ENCODE assay signal across 25 mouse cellular contexts in the genomic region with DNA sequence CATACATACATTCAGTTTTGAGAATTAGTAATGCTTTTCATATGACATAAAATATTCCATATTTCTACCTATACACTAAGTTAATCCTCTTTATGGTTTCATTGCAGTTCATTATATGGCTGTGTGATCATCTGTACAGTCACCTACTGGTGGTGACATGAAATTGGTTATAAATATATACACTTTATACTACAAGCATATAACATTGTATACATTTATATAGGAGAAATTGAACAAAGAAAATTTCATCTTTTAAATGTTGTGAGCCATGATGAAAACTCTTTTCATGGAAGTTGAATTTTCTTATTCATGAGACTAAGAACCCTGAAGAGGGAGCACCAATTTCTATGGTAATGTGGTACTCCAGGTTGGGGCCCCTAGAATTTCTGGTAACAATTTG. TPM values are rescaled to one million over a fixed set of nuclear protein-coding genes. Genes with fewer than 3 reads are reported as not detected.
"Had no signal": no experiment of that assay in that cellular context is flagged by ENCODE, and none has a peak within 500 bp of the region (broad histone marks: within the 10 kb centered on the region; RNA-seq: fewer than 3 reads in every experiment).

A gene (plus strand): TSS at position 301 of the 400 bp plus-strand sequence.

- H3K9me3 ChIP-seq: neural tube, embryonic 13.5 days; neural tube, embryonic 15.5 days; stomach, embryonic 15.5 days had no signal

- DNase-seq: retina, postnatal 1 day; right cerebral cortex, adult 18-20 months; right cerebral cortex, postnatal 14 days; right cerebral cortex, postnatal 25 days; right cerebral cortex, postnatal 4 days; spleen, adult 18-20 months; thymus, adult 18-20 months; thymus, adult 2 months; thymus, postnatal 14 days; thymus, postnatal 25 days; thymus, postnatal 36 days; thymus, postnatal 4 days had no signal

- H3K9ac ChIP-seq: neural tube, embryonic 13.5 days; neural tube, embryonic 15.5 days; stomach, embryonic 15.5 days had no signal

- H3K4me1 ChIP-seq: neural tube, embryonic 13.5 days; neural tube, embryonic 15.5 days; stomach, embryonic 15.5 days had no signal

- H3K27me3 ChIP-seq: neural tube, embryonic 13.5 days; neural tube, embryonic 15.5 days; stomach, embryonic 15.5 days had no signal

- H3K36me3 ChIP-seq: neural tube, embryonic 13.5 days; neural tube, embryonic 15.5 days; stomach, embryonic 15.5 days had no signal

- H3K4me2 ChIP-seq: neural tube, embryonic 13.5 days; neural tube, embryonic 15.5 days; stomach, embryonic 15.5 days had no signal

- H3K4me3 ChIP-seq: neural tube, embryonic 13.5 days; neural tube, embryonic 15.5 days; stomach, embryonic 15.5 days had no signal

- H3K27ac ChIP-seq: neural tube, embryonic 13.5 days; neural tube, embryonic 15.5 days; stomach, embryonic 15.5 days; stomach, postnatal 0 days had no signal

RNA-seq across cellular contexts. Expression of the gene that starts here (rescaled TPM):
- total RNA-seq: neutrophil, adult 5-6 weeks had no signal
- polyA plus RNA-seq: neural tube, embryonic 13.5 days; neural tube, embryonic 14.5 days; neural tube, embryonic 15.5 days; small intestine, adult 2 months; spleen, adult 2 months; stomach, embryonic 14.5 days; stomach, embryonic 15.5 days; stomach, embryonic 16.5 days; stomach, postnatal 0 days; testis, adult 2 months; thymus, adult 2 months; thymus, postnatal 0 days; urinary bladder, adult 2 months had no signal
